Mouse (Mus musculus): Measurements from ENCODE around the gene Selenbp2. TPM values are rescaled to one million over a fixed set of nuclear protein-coding genes. Genes with fewer than 3 reads are reported as not detected.
"Not testable (repeated sequence)": the region's sequence is repeated elsewhere in the genome, so short reads cannot be mapped to it uniquely, and the experiment has no call there.

The Selenbp2 gene
- total and polyA plus RNA-seq, 2 experiments from 2014 or later, result 0.79 to 1.8 TPM

GRCm38 (mm10) chr3:94696257-94696656, 2.9 kb downstream of the Selenbp2 start:
- not testable (repeated sequence) for H3K4me3 ChIP-seq (ENCODE audit: low read length); H3K9ac ChIP-seq (replicated peaks; ENCODE audit: low read length); H3K36me3 ChIP-seq (ENCODE audit: insufficient read depth, low read length); H3K27ac ChIP-seq; H3K27me3 ChIP-seq (ENCODE audit: insufficient read depth, low read length); DNase-seq (ENCODE audit: low spot score); H3K4me1 ChIP-seq (ENCODE audit: insufficient read depth, low read length); H3K4me2 ChIP-seq (ENCODE audit: low read depth, low read length); ATAC-seq; H3K9me3 ChIP-seq (ENCODE audit: low read length)
- WGBS, result 89% methylated on average over 4 of the region's 4 CpGs

GRCm38 (mm10) chr3:94702163-94702810, 8.9 kb downstream of the Selenbp2 start:
- H3K4me1 ChIP-seq (ENCODE audit: insufficient read depth, low read length); H3K4me3 ChIP-seq (ENCODE audit: low read length); H3K4me2 ChIP-seq (ENCODE audit: low read depth, low read length); H3K27ac ChIP-seq; H3K9ac ChIP-seq (replicated peaks; ENCODE audit: low read length); DNase-seq (ENCODE audit: low spot score); H3K36me3 ChIP-seq (ENCODE audit: insufficient read depth, low read length); H3K9me3 ChIP-seq (ENCODE audit: low read length); ATAC-seq; H3K27me3 ChIP-seq (ENCODE audit: insufficient read depth, low read length): not testable (repeated sequence)
- WGBS, result 98% methylated on average over 5 of the region's 7 CpGs

- ATAC-seq, result no peak
- H3K4me1 ChIP-seq (ENCODE audit: insufficient read depth, low read length), result no peaks in the 10 kb centered on the region
Measured at GRCm38 (mm10) chr3:94702856-94703255, 9.5 kb downstream of the Selenbp2 start.

GRCm38 (mm10) chr3:94703364-94703763, 10.0 kb downstream of the Selenbp2 start:
- not testable (repeated sequence) for H3K27ac ChIP-seq; H3K9ac ChIP-seq (replicated peaks; ENCODE audit: low read length); H3K4me3 ChIP-seq (ENCODE audit: low read length); H3K36me3 ChIP-seq (ENCODE audit: insufficient read depth, low read length); H3K4me2 ChIP-seq (ENCODE audit: low read depth, low read length); H3K27me3 ChIP-seq (ENCODE audit: insufficient read depth, low read length); H3K9me3 ChIP-seq (ENCODE audit: low read length); DNase-seq (ENCODE audit: low spot score); H3K4me1 ChIP-seq (ENCODE audit: insufficient read depth, low read length)
- WGBS, result 30% methylated on average over 3 of the region's 3 CpGs
- TF ChIP-seq CTCF (IDR thresholded peaks at IDR 0.05; ENCODE audit: low read depth), result peak; percentile 57
- 0 out of 2 replicates have a peak, but pooled peaks have one; percentile 55 for ATAC-seq

More at GRCm38 (mm10) chr3:94702856-94703255, 9.5 kb downstream of the Selenbp2 start:
- H3K9ac ChIP-seq (replicated peaks; ENCODE audit: low read length), result no peak overlapping the region
- no peak overlapping the region for H3K4me3 ChIP-seq (ENCODE audit: low read length)
- no peak overlapping the region for H3K4me2 ChIP-seq (ENCODE audit: low read depth, low read length)
- WGBS, result 87% methylated on average over 3 of the region's 3 CpGs
- DNase-seq (ENCODE audit: low spot score), result no peak
- no peaks in the 10 kb centered on the region for H3K9me3 ChIP-seq (ENCODE audit: low read length)
- no peaks in the 10 kb centered on the region for H3K36me3 ChIP-seq (ENCODE audit: insufficient read depth, low read length)
- no peak overlapping the region for H3K27ac ChIP-seq
- no peaks in the 10 kb centered on the region for H3K27me3 ChIP-seq (ENCODE audit: insufficient read depth, low read length)
- TF ChIP-seq CTCF (IDR thresholded peaks at IDR 0.05; ENCODE audit: low read depth), result no peak

GRCm38 (mm10) chr3:94710591-94710990, 17.2 kb downstream of the Selenbp2 start:
- H3K4me3 ChIP-seq (ENCODE audit: low read length); H3K9me3 ChIP-seq (ENCODE audit: low read length); H3K4me2 ChIP-seq (ENCODE audit: low read depth, low read length); H3K27ac ChIP-seq; DNase-seq (ENCODE audit: low spot score); H3K9ac ChIP-seq (replicated peaks; ENCODE audit: low read length); ATAC-seq; H3K36me3 ChIP-seq (ENCODE audit: insufficient read depth, low read length); H3K4me1 ChIP-seq (ENCODE audit: insufficient read depth, low read length); H3K27me3 ChIP-seq (ENCODE audit: insufficient read depth, low read length): not testable (repeated sequence)

GRCm38 (mm10) chr3:94713424-94713823, 20.1 kb downstream of the Selenbp2 start:
- not testable (repeated sequence) for ATAC-seq

GRCm38 (mm10) chr3:94718253-94718652, 24.9 kb downstream of the Selenbp2 start:
- ATAC-seq, result not testable (repeated sequence)

More at GRCm38 (mm10) chr3:94713424-94713823, 20.1 kb downstream of the Selenbp2 start:
- H3K27me3 ChIP-seq (ENCODE audit: insufficient read depth, low read length); H3K4me2 ChIP-seq (ENCODE audit: low read depth, low read length); H3K9me3 ChIP-seq (ENCODE audit: low read length); H3K36me3 ChIP-seq (ENCODE audit: insufficient read depth, low read length); H3K9ac ChIP-seq (replicated peaks; ENCODE audit: low read length); H3K4me1 ChIP-seq (ENCODE audit: insufficient read depth, low read length); H3K27ac ChIP-seq; H3K4me3 ChIP-seq (ENCODE audit: low read length); DNase-seq (ENCODE audit: low spot score): not testable (repeated sequence)
- WGBS, result 84% methylated on average over 3 of the region's 3 CpGs

More at GRCm38 (mm10) chr3:94718253-94718652, 24.9 kb downstream of the Selenbp2 start:
- not testable (repeated sequence) for H3K4me3 ChIP-seq (ENCODE audit: low read length); H3K9ac ChIP-seq (replicated peaks; ENCODE audit: low read length); H3K4me2 ChIP-seq (ENCODE audit: low read depth, low read length); DNase-seq (ENCODE audit: low spot score); H3K36me3 ChIP-seq (ENCODE audit: insufficient read depth, low read length); H3K9me3 ChIP-seq (ENCODE audit: low read length); H3K4me1 ChIP-seq (ENCODE audit: insufficient read depth, low read length); H3K27ac ChIP-seq; H3K27me3 ChIP-seq (ENCODE audit: insufficient read depth, low read length)
- whole genome bisulfite sequencing, result 33% methylated on average over 1 of the region's 1 CpGs

Measured in hindbrain, postnatal 0 days (tissue).